Mouse (Mus musculus): ENCODE data around the gene Gm20388. TPM values are rescaled to one million over a fixed set of nuclear protein-coding genes. Genes with fewer than 3 reads are reported as not detected.
A peak's percentile ranks its signal among the peaks of the same experiment; 100 is the strongest.
"Not testable (repeated sequence)": the region's sequence is repeated elsewhere in the genome, so short reads cannot be mapped to it uniquely, and the experiment has no call there.

The Gm20388 gene
- polyA plus RNA-seq, 1 experiment from 2014 or later, result not detected

- H3K27me3 ChIP-seq (ENCODE audit: control insufficient read depth, insufficient read depth, low read depth, low read length), result no peaks in the 10 kb centered on the region
- H3K9ac ChIP-seq (ENCODE audit: low read length), result no peak overlapping the region
- H3K36me3 ChIP-seq (ENCODE audit: control insufficient read depth, insufficient read depth, low read length), result no peaks in the 10 kb centered on the region
- H3K4me3 ChIP-seq (ENCODE audit: low read length), result no peak overlapping the region
- no peak overlapping the region for H3K4me2 ChIP-seq (ENCODE audit: low read depth, low read length)
- WGBS, result 59% methylated on average over 16 of the region's 16 CpGs
- no peak overlapping the region for H3K27ac ChIP-seq (ENCODE audit: low read length)
- ATAC-seq (ENCODE audit: low read depth), result no peak
- no peaks in the 10 kb centered on the region for H3K9me3 ChIP-seq (ENCODE audit: control insufficient read depth, low read length)
- peaks cover 24% of the 10 kb centered on the region for H3K4me1 ChIP-seq (replicated peaks; ENCODE audit: control insufficient read depth, insufficient read depth, low read length)
Observed at GRCm38 (mm10) chr8:120332379-120333229, 422.0 kb downstream of the Gm20388 start.

GRCm38 (mm10) chr8:120333681-120334080 is 423.0 kb downstream of the Gm20388 start:
- Histone ChIP-seq H3K27ac (ENCODE audit: low read length) (no peak overlapping the region), H3K4me1 (replicated peaks; ENCODE audit: control insufficient read depth, insufficient read depth, low read length) (peaks cover 24% of the 10 kb centered on the region), H3K36me3 (ENCODE audit: control insufficient read depth, insufficient read depth, low read length) (no peaks in the 10 kb centered on the region), H3K27me3 (ENCODE audit: control insufficient read depth, insufficient read depth, low read depth, low read length) (no peaks in the 10 kb centered on the region), H3K9ac (ENCODE audit: low read length) (no peak overlapping the region), H3K9me3 (ENCODE audit: control insufficient read depth, low read length) (no peaks in the 10 kb centered on the region), H3K4me2 (ENCODE audit: low read depth, low read length) (no peak overlapping the region), H3K4me3 (ENCODE audit: low read length) (no peak overlapping the region)
- WGBS, result 88% methylated on average over 4 of the region's 4 CpGs
- no peak for ATAC-seq (ENCODE audit: low read depth)

- H3K27me3 ChIP-seq (ENCODE audit: control insufficient read depth, insufficient read depth, low read depth, low read length); H3K9me3 ChIP-seq (ENCODE audit: control insufficient read depth, low read length); H3K36me3 ChIP-seq (ENCODE audit: control insufficient read depth, insufficient read depth, low read length); H3K4me2 ChIP-seq (ENCODE audit: low read depth, low read length); ATAC-seq (ENCODE audit: low read depth); H3K4me3 ChIP-seq (ENCODE audit: low read length): not testable (repeated sequence)
- H3K27ac ChIP-seq (ENCODE audit: low read length), result peak overlapping the region; percentile 62
- H3K4me1 ChIP-seq (replicated peaks; ENCODE audit: control insufficient read depth, insufficient read depth, low read length), result peaks cover 24% of the 10 kb centered on the region
- 61% methylated on average over 3 of the region's 3 CpGs for WGBS
- peak overlapping the region; percentile 33; the same call in 1 of the 2 replicates for H3K9ac ChIP-seq (ENCODE audit: low read length)
Observed at GRCm38 (mm10) chr8:120334261-120334660, 423.6 kb downstream of the Gm20388 start.

- no peak overlapping the region for H3K4me3 ChIP-seq (ENCODE audit: low read length)
- peak overlapping the region; percentile 62 for H3K27ac ChIP-seq (ENCODE audit: low read length)
- no peaks in the 10 kb centered on the region for H3K9me3 ChIP-seq (ENCODE audit: control insufficient read depth, low read length)
- H3K4me1 ChIP-seq (replicated peaks; ENCODE audit: control insufficient read depth, insufficient read depth, low read length), result peaks cover 24% of the 10 kb centered on the region
- ATAC-seq (ENCODE audit: low read depth), result peak; percentile 51; the same call in 1 of the 2 replicates
- H3K27me3 ChIP-seq (ENCODE audit: control insufficient read depth, insufficient read depth, low read depth, low read length), result no peaks in the 10 kb centered on the region
- no peak overlapping the region for H3K4me2 ChIP-seq (ENCODE audit: low read depth, low read length)
- WGBS, result 20% methylated on average over 5 of the region's 5 CpGs
- peak overlapping the region; percentile 33; the same call in 1 of the 2 replicates for H3K9ac ChIP-seq (ENCODE audit: low read length)
- H3K36me3 ChIP-seq (ENCODE audit: control insufficient read depth, insufficient read depth, low read length), result no peaks in the 10 kb centered on the region
Observed at GRCm38 (mm10) chr8:120334878-120335261, 424.2 kb downstream of the Gm20388 start.

GRCm38 (mm10) chr8:120335262-120336086 is 424.8 kb downstream of the Gm20388 start:
- ATAC-seq (ENCODE audit: low read depth), result no peak
- Histone ChIP-seq H3K9ac (ENCODE audit: low read length) (peak overlapping the region; percentile 48), H3K9me3 (ENCODE audit: control insufficient read depth, low read length) (no peaks in the 10 kb centered on the region), H3K4me3 (ENCODE audit: low read length) (peak overlapping the region; percentile 12), H3K27ac (ENCODE audit: low read length) (peak overlapping the region; percentile 62), H3K4me1 (replicated peaks; ENCODE audit: control insufficient read depth, insufficient read depth, low read length) (peaks cover 27% of the 10 kb centered on the region), H3K27me3 (ENCODE audit: control insufficient read depth, insufficient read depth, low read depth, low read length) (no peaks in the 10 kb centered on the region), H3K4me2 (ENCODE audit: low read depth, low read length) (peak overlapping the region; percentile 42), H3K36me3 (ENCODE audit: control insufficient read depth, insufficient read depth, low read length) (no peaks in the 10 kb centered on the region)
- WGBS, result 19% methylated on average over 17 of the region's 17 CpGs

GRCm38 (mm10) chr8:120336087-120336380 is 425.4 kb downstream of the Gm20388 start:
- no peak overlapping the region for H3K4me3 ChIP-seq (ENCODE audit: low read length)
- WGBS, result 5% methylated on average over 9 of the region's 9 CpGs
- no peak overlapping the region for H3K27ac ChIP-seq (ENCODE audit: low read length)
- ATAC-seq (ENCODE audit: low read depth), result no peak
- peaks cover 25% of the 10 kb centered on the region for H3K4me1 ChIP-seq (replicated peaks; ENCODE audit: control insufficient read depth, insufficient read depth, low read length)
- H3K27me3 ChIP-seq (ENCODE audit: control insufficient read depth, insufficient read depth, low read depth, low read length), result no peaks in the 10 kb centered on the region
- H3K9ac ChIP-seq (ENCODE audit: low read length), result no peak overlapping the region
- H3K9me3 ChIP-seq (ENCODE audit: control insufficient read depth, low read length), result no peaks in the 10 kb centered on the region
- H3K4me2 ChIP-seq (ENCODE audit: low read depth, low read length), result 0 out of 2 replicates have a peak overlapping the region, but pooled peaks have one; percentile 42
- no peaks in the 10 kb centered on the region for H3K36me3 ChIP-seq (ENCODE audit: control insufficient read depth, insufficient read depth, low read length)

GRCm38 (mm10) chr8:120336909-120337555 is 426.4 kb downstream of the Gm20388 start:
- no peaks in the 10 kb centered on the region for H3K27me3 ChIP-seq (ENCODE audit: control insufficient read depth, insufficient read depth, low read depth, low read length)
- H3K4me3 ChIP-seq (ENCODE audit: low read length), result no peak overlapping the region
- no peaks in the 10 kb centered on the region for H3K36me3 ChIP-seq (ENCODE audit: control insufficient read depth, insufficient read depth, low read length)
- H3K9me3 ChIP-seq (ENCODE audit: control insufficient read depth, low read length), result no peaks in the 10 kb centered on the region
- H3K4me1 ChIP-seq (replicated peaks; ENCODE audit: control insufficient read depth, insufficient read depth, low read length), result peaks cover 23% of the 10 kb centered on the region
- no peak for ATAC-seq (ENCODE audit: low read depth)
- no peak overlapping the region for H3K9ac ChIP-seq (ENCODE audit: low read length)
- no peak overlapping the region for H3K27ac ChIP-seq (ENCODE audit: low read length)
- no peak overlapping the region for H3K4me2 ChIP-seq (ENCODE audit: low read depth, low read length)
- WGBS, result 52% methylated on average over 5 of the region's 5 CpGs

GRCm38 (mm10) chr8:120337627-120338026 is 427.0 kb downstream of the Gm20388 start:
- no peak for ATAC-seq (ENCODE audit: low read depth)
- 44% methylated on average over 5 of the region's 5 CpGs for WGBS
- Histone ChIP-seq H3K9me3 (ENCODE audit: control insufficient read depth, low read length) (no peaks in the 10 kb centered on the region), H3K36me3 (ENCODE audit: control insufficient read depth, insufficient read depth, low read length) (no peaks in the 10 kb centered on the region), H3K4me3 (ENCODE audit: low read length) (no peak overlapping the region), H3K27ac (ENCODE audit: low read length) (no peak overlapping the region), H3K27me3 (ENCODE audit: control insufficient read depth, insufficient read depth, low read depth, low read length) (no peaks in the 10 kb centered on the region), H3K4me1 (replicated peaks; ENCODE audit: control insufficient read depth, insufficient read depth, low read length) (peaks cover 26% of the 10 kb centered on the region), H3K9ac (ENCODE audit: low read length) (no peak overlapping the region), H3K4me2 (ENCODE audit: low read depth, low read length) (no peak overlapping the region)

- H3K4me1 ChIP-seq (replicated peaks; ENCODE audit: control insufficient read depth, insufficient read depth, low read length), result peaks cover 26% of the 10 kb centered on the region
Observed at GRCm38 (mm10) chr8:120338678-120339077, 428.0 kb downstream of the Gm20388 start.

More at GRCm38 (mm10) chr8:120338678-120339077, 428.0 kb downstream of the Gm20388 start:
- Histone ChIP-seq H3K4me3 (ENCODE audit: low read length) (no peak overlapping the region), H3K27ac (ENCODE audit: low read length) (no peak overlapping the region), H3K4me2 (ENCODE audit: low read depth, low read length) (no peak overlapping the region), H3K9me3 (ENCODE audit: control insufficient read depth, low read length) (no peaks in the 10 kb centered on the region), H3K36me3 (ENCODE audit: control insufficient read depth, insufficient read depth, low read length) (no peaks in the 10 kb centered on the region), H3K9ac (ENCODE audit: low read length) (no peak overlapping the region), H3K27me3 (ENCODE audit: control insufficient read depth, insufficient read depth, low read depth, low read length) (no peaks in the 10 kb centered on the region)
- ATAC-seq (ENCODE audit: low read depth), result no peak
- 81% methylated on average over 7 of the region's 7 CpGs for WGBS
